Mouse (Mus musculus) c-Kit-negative CD71-positive TER-119-positive erythroid progenitor cells, embryonic 14.5 days (primary cell): ENCODE data around the gene Gbp9.
"Not testable (repeated sequence)": the region's sequence is repeated elsewhere in the genome, so short reads cannot be mapped to it uniquely, and the experiment has no call there.

Experiments used
- DNase-seq: peaks from one replicate; pipeline ENCODE4 v3.0.0-alpha.2; 2013; ENCODE audit warnings: low read depth, low spot score

Gbp9 gene

GRCm38 (mm10) chr5:105060224-105060623 lies 79.1 kb downstream of the Gbp9 start:
- DNase-seq = no peak

DNA sequence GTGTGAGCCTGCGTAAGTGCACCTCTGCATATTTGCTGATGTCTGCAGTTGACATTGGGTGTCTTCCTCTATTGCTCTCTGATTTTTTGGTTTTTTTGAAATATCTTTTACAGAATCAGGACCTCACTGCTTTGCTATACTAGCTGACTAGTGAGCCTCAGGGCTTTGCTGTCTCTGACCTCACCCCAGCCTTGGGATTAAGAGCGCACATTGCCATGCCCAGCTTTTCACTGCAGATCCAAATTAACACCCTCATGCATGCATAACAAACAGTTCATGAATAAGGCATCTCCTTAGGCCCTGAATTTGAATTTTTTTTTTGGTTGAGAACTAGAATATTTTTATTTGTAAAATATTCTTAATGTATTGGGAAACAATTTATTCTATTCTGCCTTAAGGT lies 84.1 kb downstream of the Gbp9 start:
- no peak for DNase-seq

DNA sequence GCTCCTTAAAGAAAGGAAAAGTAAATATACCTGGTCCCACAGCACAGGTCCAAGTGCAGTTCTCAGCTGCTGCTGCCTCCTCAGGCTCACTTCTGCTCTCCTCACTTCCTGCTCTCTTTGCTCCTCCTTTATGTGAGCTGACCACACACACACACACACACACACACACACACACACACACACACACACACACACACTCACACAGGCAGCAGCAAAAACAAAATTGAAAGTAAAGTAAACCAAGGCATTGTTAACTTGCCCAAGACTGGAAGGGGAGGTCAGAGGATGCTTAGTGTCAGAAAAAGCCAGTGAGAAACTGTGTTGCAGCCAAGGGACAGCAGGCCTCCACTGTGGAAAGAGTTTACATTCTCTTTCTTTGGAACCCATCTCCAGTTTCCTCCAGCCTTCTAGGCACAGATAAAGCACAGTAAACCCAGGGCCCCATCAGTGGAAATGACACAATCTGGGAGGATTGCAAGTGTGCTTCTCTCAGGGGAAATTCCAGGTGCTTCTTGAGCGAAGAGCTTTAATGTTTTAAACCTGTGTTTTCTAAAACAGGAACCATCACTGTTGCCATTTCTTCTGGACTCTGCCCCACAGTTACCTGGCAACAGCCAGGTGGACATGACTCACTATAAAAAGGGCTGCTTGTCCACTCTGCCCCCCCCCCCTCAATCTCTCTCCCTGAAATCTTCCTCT lies 85.7 kb downstream of the Gbp9 start:
- not testable (repeated sequence) for DNase-seq

DNA sequence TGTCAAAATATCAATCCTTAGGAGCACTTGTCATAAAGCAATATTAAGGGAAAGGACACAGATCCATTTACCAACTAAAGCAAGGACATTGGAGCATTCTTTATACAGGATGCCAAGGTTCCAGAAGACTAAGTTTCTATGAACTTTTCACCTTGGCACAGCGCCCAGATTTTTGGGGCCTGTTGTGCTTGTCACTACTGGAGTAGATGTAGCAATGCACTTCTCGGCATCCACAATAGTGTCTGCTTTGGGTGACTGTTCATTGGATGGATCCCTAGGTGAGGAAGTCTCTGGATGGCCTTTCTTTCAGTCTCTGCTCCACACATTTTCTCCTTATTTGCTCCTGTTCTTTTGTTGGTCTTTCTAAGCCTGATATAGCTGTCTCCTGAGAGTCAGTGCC lies 107.0 kb downstream of the Gbp9 start:
- no peak for DNase-seq
